Mouse (Mus musculus): ENCODE results near the gene Ltbp1. TPM values are rescaled to one million over a fixed set of nuclear protein-coding genes. Genes with fewer than 3 reads are reported as not detected.

Gene Ltbp1
- polyA plus RNA-seq, 1 experiment from 2014 or later, result 29.8 TPM

- H3K4me2 ChIP-seq (ENCODE audit: low read length), result no peak overlapping the region
- no peaks in the 10 kb centered on the region for H3K4me1 ChIP-seq (replicated peaks; ENCODE audit: control insufficient read depth, insufficient read depth, low read length)
- no peaks in the 10 kb centered on the region for H3K9me3 ChIP-seq (ENCODE audit: control insufficient read depth, low read length)
- no peak overlapping the region for H3K4me3 ChIP-seq (ENCODE audit: low read depth, low read length)
- H3K27ac ChIP-seq (ENCODE audit: low read depth), result no peak overlapping the region
- 75% methylated on average over 6 of the region's 6 CpGs for WGBS
- H3K9ac ChIP-seq (ENCODE audit: low read length), result no peak overlapping the region
- no peaks in the 10 kb centered on the region for H3K27me3 ChIP-seq (replicated peaks; ENCODE audit: control insufficient read depth, insufficient read depth, low read length)
- no peak for DNase-seq (ENCODE audit: low spot score)
- H3K36me3 ChIP-seq (ENCODE audit: control insufficient read depth, insufficient read depth, low read length), result 0 out of 2 replicates have a peak, but pooled peaks cover 4% of the 10 kb centered on the region
- no peak for ATAC-seq (replicated peaks; ENCODE audit: low FRiP score, low TSS enrichment, low read depth)
Observed at GRCm38 (mm10) chr17:75254909-75255308, 249.5 kb downstream of the Ltbp1 start.

GRCm38 (mm10) chr17:75255967-75256366, 250.6 kb downstream of the Ltbp1 start:
- DNase-seq (ENCODE audit: low spot score) (no peak), ATAC-seq (replicated peaks; ENCODE audit: low FRiP score, low TSS enrichment, low read depth) (no peak)
- no peak overlapping the region for H3K27ac ChIP-seq (ENCODE audit: low read depth)
- no peaks in the 10 kb centered on the region for H3K36me3 ChIP-seq (ENCODE audit: control insufficient read depth, insufficient read depth, low read length)
- 66% methylated on average over 1 of the region's 1 CpGs for WGBS
- no peak overlapping the region for H3K9ac ChIP-seq (ENCODE audit: low read length)
- no peak overlapping the region for H3K4me2 ChIP-seq (ENCODE audit: low read length)
- H3K9me3 ChIP-seq (ENCODE audit: control insufficient read depth, low read length), result no peaks in the 10 kb centered on the region
- no peak overlapping the region for H3K4me3 ChIP-seq (ENCODE audit: low read depth, low read length)
- H3K4me1 ChIP-seq (replicated peaks; ENCODE audit: control insufficient read depth, insufficient read depth, low read length), result no peaks in the 10 kb centered on the region
- H3K27me3 ChIP-seq (replicated peaks; ENCODE audit: control insufficient read depth, insufficient read depth, low read length), result no peaks in the 10 kb centered on the region

GRCm38 (mm10) chr17:75258427-75258826, 253.1 kb downstream of the Ltbp1 start:
- Histone ChIP-seq H3K4me2 (ENCODE audit: low read length) (no peak overlapping the region), H3K9me3 (ENCODE audit: control insufficient read depth, low read length) (no peaks in the 10 kb centered on the region), H3K4me3 (ENCODE audit: low read depth, low read length) (no peak overlapping the region), H3K27ac (ENCODE audit: low read depth) (no peak overlapping the region), H3K27me3 (replicated peaks; ENCODE audit: control insufficient read depth, insufficient read depth, low read length) (no peaks in the 10 kb centered on the region), H3K36me3 (ENCODE audit: control insufficient read depth, insufficient read depth, low read length) (no peaks in the 10 kb centered on the region), H3K4me1 (replicated peaks; ENCODE audit: control insufficient read depth, insufficient read depth, low read length) (no peaks in the 10 kb centered on the region), H3K9ac (ENCODE audit: low read length) (no peak overlapping the region)
- ATAC-seq (replicated peaks; ENCODE audit: low FRiP score, low TSS enrichment, low read depth) (no peak), DNase-seq (ENCODE audit: low spot score) (no peak)
- WGBS, result 61% methylated on average over 2 of the region's 2 CpGs

DNA sequence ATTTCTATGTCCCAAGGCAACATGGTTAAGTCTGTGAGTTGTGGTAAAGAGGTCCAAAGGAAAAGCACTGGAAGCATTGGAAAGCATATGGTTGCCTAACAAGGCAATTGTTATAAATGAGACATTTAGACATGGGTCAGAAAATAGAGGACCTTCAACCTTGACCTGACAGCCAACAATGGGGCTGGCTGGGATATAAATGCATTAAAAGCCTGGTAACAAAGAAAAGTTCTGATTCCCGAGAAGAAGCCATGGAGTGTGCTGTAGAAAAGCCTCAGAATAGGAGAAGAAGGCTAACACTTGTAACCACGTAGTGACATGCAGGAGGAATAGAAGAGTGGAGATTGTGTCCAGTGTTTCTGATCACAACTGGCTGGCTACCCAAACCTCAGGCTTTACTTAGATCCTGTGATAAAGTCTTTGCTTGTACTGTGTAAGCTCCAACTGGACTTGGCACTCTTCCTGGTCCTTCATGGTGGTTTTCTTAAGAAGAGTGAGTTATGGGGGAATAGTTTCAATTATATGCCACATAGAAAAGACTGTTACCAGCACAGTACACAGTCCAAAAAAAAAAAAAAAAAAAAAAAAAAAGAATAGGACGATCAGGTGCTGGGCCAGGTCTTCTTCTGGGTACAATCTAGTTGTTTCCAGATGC, 258.1 kb downstream of the Ltbp1 start:
- H3K9ac ChIP-seq (ENCODE audit: low read length), result no peak overlapping the region
- WGBS, result 93% methylated on average over 3 of the region's 3 CpGs
- H3K27ac ChIP-seq (ENCODE audit: low read depth), result no peak overlapping the region
- ATAC-seq (replicated peaks; ENCODE audit: low FRiP score, low TSS enrichment, low read depth) (no peak), DNase-seq (ENCODE audit: low spot score) (no peak)
- no peak overlapping the region for H3K4me2 ChIP-seq (ENCODE audit: low read length)
- no peaks in the 10 kb centered on the region for H3K27me3 ChIP-seq (replicated peaks; ENCODE audit: control insufficient read depth, insufficient read depth, low read length)
- peaks cover 7% of the 10 kb centered on the region for H3K36me3 ChIP-seq (ENCODE audit: control insufficient read depth, insufficient read depth, low read length)
- no peaks in the 10 kb centered on the region for H3K9me3 ChIP-seq (ENCODE audit: control insufficient read depth, low read length)
- H3K4me3 ChIP-seq (ENCODE audit: low read depth, low read length), result no peak overlapping the region
- no peaks in the 10 kb centered on the region for H3K4me1 ChIP-seq (replicated peaks; ENCODE audit: control insufficient read depth, insufficient read depth, low read length)

DNA sequence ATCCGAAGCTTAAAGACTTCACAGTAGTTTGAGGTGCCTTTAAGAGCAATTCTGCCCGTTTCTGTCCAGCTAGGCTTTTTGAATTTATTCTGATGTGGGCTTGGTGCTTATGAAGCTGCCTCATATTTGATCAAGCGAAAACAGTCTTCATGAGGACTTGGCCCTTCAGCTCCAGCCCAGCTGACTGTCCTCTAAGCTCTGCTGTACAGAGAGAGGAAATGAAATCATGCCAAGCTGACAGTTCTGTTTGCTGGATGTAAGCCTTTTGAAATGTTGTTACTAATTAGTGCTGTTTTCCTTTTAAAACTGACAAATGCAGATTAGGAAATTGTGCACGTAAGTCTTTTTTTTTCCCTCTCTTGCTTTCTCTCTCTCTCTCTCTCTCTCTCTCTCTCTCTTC, 263.1 kb downstream of the Ltbp1 start:
- ATAC-seq (replicated peaks; ENCODE audit: low FRiP score, low TSS enrichment, low read depth) (no peak), DNase-seq (ENCODE audit: low spot score) (no peak)
- no peaks in the 10 kb centered on the region for H3K4me1 ChIP-seq (replicated peaks; ENCODE audit: control insufficient read depth, insufficient read depth, low read length)
- no peaks in the 10 kb centered on the region for H3K27me3 ChIP-seq (replicated peaks; ENCODE audit: control insufficient read depth, insufficient read depth, low read length)
- H3K36me3 ChIP-seq (ENCODE audit: control insufficient read depth, insufficient read depth, low read length), result peaks cover 7% of the 10 kb centered on the region
- H3K9ac ChIP-seq (ENCODE audit: low read length), result no peak overlapping the region
- no peak overlapping the region for H3K4me2 ChIP-seq (ENCODE audit: low read length)
- H3K9me3 ChIP-seq (ENCODE audit: control insufficient read depth, low read length), result no peaks in the 10 kb centered on the region
- H3K27ac ChIP-seq (ENCODE audit: low read depth), result no peak overlapping the region
- no peak overlapping the region for H3K4me3 ChIP-seq (ENCODE audit: low read depth, low read length)
- WGBS, result 74% methylated on average over 4 of the region's 4 CpGs

DNA sequence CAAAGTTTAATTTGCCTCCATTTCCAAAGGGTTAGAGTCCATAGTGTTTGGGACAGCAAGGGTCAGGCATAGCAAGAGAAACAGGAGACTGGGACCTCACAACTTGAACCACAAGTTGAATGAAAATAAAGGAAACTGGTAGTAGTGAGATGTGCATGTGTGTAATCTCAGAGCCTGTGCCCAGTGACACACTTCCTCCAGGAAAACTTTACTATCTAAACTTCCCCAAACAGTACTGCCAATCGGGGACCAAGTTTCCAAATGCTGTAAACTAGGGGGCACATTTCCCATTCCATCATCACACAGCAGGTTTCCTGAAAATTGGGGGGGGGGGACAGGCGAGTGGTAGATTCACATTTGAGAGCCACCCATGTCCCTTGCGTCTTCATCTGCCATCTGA, 267.1 kb downstream of the Ltbp1 start:
- 90% methylated on average over 3 of the region's 3 CpGs for WGBS

DNA sequence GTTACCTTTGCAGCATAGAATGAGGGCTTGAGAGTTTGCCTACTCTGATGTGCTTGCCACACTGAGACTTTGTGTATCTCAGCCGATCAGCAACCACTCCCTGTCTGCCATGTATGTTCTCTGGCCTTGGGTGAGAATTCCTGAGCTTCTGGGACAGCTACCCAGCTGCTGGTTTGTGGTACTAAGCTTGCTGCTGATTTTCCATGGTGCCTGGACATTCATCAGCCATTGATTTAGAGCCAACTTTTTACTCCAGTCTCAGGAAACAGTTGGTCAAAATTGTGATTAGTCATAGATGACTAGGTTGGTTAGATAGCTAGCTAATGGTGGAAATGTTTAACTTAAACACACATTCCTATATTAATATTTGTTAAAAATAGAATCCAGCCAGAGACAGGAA, 267.9 kb downstream of the Ltbp1 start:
- Histone ChIP-seq H3K27ac (ENCODE audit: low read depth) (no peak overlapping the region), H3K4me1 (replicated peaks; ENCODE audit: control insufficient read depth, insufficient read depth, low read length) (no peaks in the 10 kb centered on the region), H3K4me2 (ENCODE audit: low read length) (no peak overlapping the region), H3K36me3 (ENCODE audit: control insufficient read depth, insufficient read depth, low read length) (no peaks in the 10 kb centered on the region), H3K9ac (ENCODE audit: low read length) (no peak overlapping the region), H3K4me3 (ENCODE audit: low read depth, low read length) (no peak overlapping the region), H3K9me3 (ENCODE audit: control insufficient read depth, low read length) (no peaks in the 10 kb centered on the region), H3K27me3 (replicated peaks; ENCODE audit: control insufficient read depth, insufficient read depth, low read length) (no peaks in the 10 kb centered on the region)
- ATAC-seq (replicated peaks; ENCODE audit: low FRiP score, low TSS enrichment, low read depth) (no peak), DNase-seq (ENCODE audit: low spot score) (no peak)
- WGBS, result 74% methylated on average over 1 of the region's 1 CpGs

More for the DNA sequence above, 267.1 kb downstream of the Ltbp1 start:
- Histone ChIP-seq H3K4me3 (ENCODE audit: low read depth, low read length) (no peak overlapping the region), H3K27me3 (replicated peaks; ENCODE audit: control insufficient read depth, insufficient read depth, low read length) (no peaks in the 10 kb centered on the region), H3K9ac (ENCODE audit: low read length) (no peak overlapping the region), H3K4me2 (ENCODE audit: low read length) (no peak overlapping the region), H3K4me1 (replicated peaks; ENCODE audit: control insufficient read depth, insufficient read depth, low read length) (no peaks in the 10 kb centered on the region), H3K9me3 (ENCODE audit: control insufficient read depth, low read length) (no peaks in the 10 kb centered on the region), H3K27ac (ENCODE audit: low read depth) (no peak overlapping the region), H3K36me3 (ENCODE audit: control insufficient read depth, insufficient read depth, low read length) (no peaks in the 10 kb centered on the region)
- no peak for DNase-seq (ENCODE audit: low spot score)
- no peak for ATAC-seq (replicated peaks; ENCODE audit: low FRiP score, low TSS enrichment, low read depth)

GRCm38 (mm10) chr17:75275302-75275701, 269.9 kb downstream of the Ltbp1 start:
- Histone ChIP-seq H3K27ac (ENCODE audit: low read depth) (no peak overlapping the region), H3K4me1 (replicated peaks; ENCODE audit: control insufficient read depth, insufficient read depth, low read length) (no peaks in the 10 kb centered on the region), H3K27me3 (replicated peaks; ENCODE audit: control insufficient read depth, insufficient read depth, low read length) (no peaks in the 10 kb centered on the region), H3K36me3 (ENCODE audit: control insufficient read depth, insufficient read depth, low read length) (no peaks in the 10 kb centered on the region), H3K4me3 (ENCODE audit: low read depth, low read length) (no peak overlapping the region), H3K4me2 (ENCODE audit: low read length) (no peak overlapping the region), H3K9me3 (ENCODE audit: control insufficient read depth, low read length) (no peaks in the 10 kb centered on the region), H3K9ac (ENCODE audit: low read length) (no peak overlapping the region)
- DNase-seq (ENCODE audit: low spot score) (no peak), ATAC-seq (replicated peaks; ENCODE audit: low FRiP score, low TSS enrichment, low read depth) (no peak)
- WGBS, result 57% methylated on average over 6 of the region's 6 CpGs

- WGBS, result 92% methylated on average over 1 of the region's 1 CpGs
- no peak overlapping the region for H3K4me3 ChIP-seq (ENCODE audit: low read depth, low read length)
- ATAC-seq (replicated peaks; ENCODE audit: low FRiP score, low TSS enrichment, low read depth) (no peak), DNase-seq (ENCODE audit: low spot score) (no peak)
- H3K27me3 ChIP-seq (replicated peaks; ENCODE audit: control insufficient read depth, insufficient read depth, low read length), result no peaks in the 10 kb centered on the region
- peaks cover 3% of the 10 kb centered on the region; the same call in 1 of the 2 replicates for H3K36me3 ChIP-seq (ENCODE audit: control insufficient read depth, insufficient read depth, low read length)
- no peaks in the 10 kb centered on the region for H3K4me1 ChIP-seq (replicated peaks; ENCODE audit: control insufficient read depth, insufficient read depth, low read length)
- H3K27ac ChIP-seq (ENCODE audit: low read depth), result no peak overlapping the region
- no peaks in the 10 kb centered on the region for H3K9me3 ChIP-seq (ENCODE audit: control insufficient read depth, low read length)
- no peak overlapping the region for H3K4me2 ChIP-seq (ENCODE audit: low read length)
- no peak overlapping the region for H3K9ac ChIP-seq (ENCODE audit: low read length)
Observed at GRCm38 (mm10) chr17:75278106-75278505, 272.7 kb downstream of the Ltbp1 start.

Measured in intestine, embryonic 14.5 days (tissue).